Mouse (Mus musculus): ENCODE measurements around the gene Eps8. TPM values are rescaled to one million over a fixed set of nuclear protein-coding genes. Genes with fewer than 3 reads are reported as not detected.

The Eps8 gene
- polyA plus RNA-seq, 1 experiment from 2014 or later = 27.5 TPM

- 84% methylated on average over 4 of the region's 4 CpGs for whole genome bisulfite sequencing
- no peak overlapping the region for H3K4me3 ChIP-seq
- H3K27ac ChIP-seq (replicated peaks) = no peak overlapping the region
- H3K4me1 ChIP-seq (replicated peaks) = no peaks in the 10 kb centered on the region
- no peak overlapping the region for H3K9ac ChIP-seq
- H3K9me3 ChIP-seq = no peaks in the 10 kb centered on the region
- no peaks in the 10 kb centered on the region for H3K36me3 ChIP-seq
- H3K4me2 ChIP-seq = no peak overlapping the region
- no peak for ATAC-seq (ENCODE audit: low FRiP score, low read depth)
- no peaks in the 10 kb centered on the region for H3K27me3 ChIP-seq
Measured at GRCm38 (mm10) chr6:137604417-137605248, 50.0 kb downstream of the Eps8 start.

GRCm38 (mm10) chr6:137598306-137598705 lies 56.4 kb downstream of the Eps8 start:
- no peak for ATAC-seq (ENCODE audit: low FRiP score, low read depth)
- no peak overlapping the region for H3K9ac ChIP-seq
- 18% methylated on average over 7 of the region's 7 CpGs for WGBS
- H3K36me3 ChIP-seq = no peaks in the 10 kb centered on the region
- no peak overlapping the region for H3K27ac ChIP-seq (replicated peaks)
- no peaks in the 10 kb centered on the region for H3K4me1 ChIP-seq (replicated peaks)
- no peak overlapping the region for H3K4me3 ChIP-seq
- H3K27me3 ChIP-seq = no peaks in the 10 kb centered on the region
- no peaks in the 10 kb centered on the region for H3K9me3 ChIP-seq
- H3K4me2 ChIP-seq = no peak overlapping the region

GRCm38 (mm10) chr6:137597442-137598058 lies 57.1 kb downstream of the Eps8 start:
- H3K36me3 ChIP-seq = no peaks in the 10 kb centered on the region
- 84% methylated on average over 8 of the region's 8 CpGs for WGBS
- ATAC-seq (ENCODE audit: low FRiP score, low read depth) = no peak

GRCm38 (mm10) chr6:137592582-137592981 lies 62.1 kb downstream of the Eps8 start:
- Histone ChIP-seq H3K27me3 (no peaks in the 10 kb centered on the region), H3K4me1 (replicated peaks) (no peaks in the 10 kb centered on the region), H3K9ac (no peak overlapping the region), H3K4me2 (no peak overlapping the region), H3K9me3 (no peaks in the 10 kb centered on the region), H3K4me3 (no peak overlapping the region), H3K27ac (replicated peaks) (no peak overlapping the region), H3K36me3 (no peaks in the 10 kb centered on the region)
- ATAC-seq (ENCODE audit: low FRiP score, low read depth) = no peak
- 86% methylated on average over 10 of the region's 10 CpGs for WGBS

More at GRCm38 (mm10) chr6:137597442-137598058, 57.1 kb downstream of the Eps8 start:
- H3K4me2 ChIP-seq = no peak overlapping the region
- H3K4me3 ChIP-seq = no peak overlapping the region
- H3K9me3 ChIP-seq = no peaks in the 10 kb centered on the region
- no peak overlapping the region for H3K27ac ChIP-seq (replicated peaks)
- H3K9ac ChIP-seq = no peak overlapping the region
- no peaks in the 10 kb centered on the region for H3K4me1 ChIP-seq (replicated peaks)
- H3K27me3 ChIP-seq = no peaks in the 10 kb centered on the region

GRCm38 (mm10) chr6:137589245-137589618 lies 65.4 kb downstream of the Eps8 start:
- Histone ChIP-seq H3K4me2 (no peak overlapping the region), H3K9ac (no peak overlapping the region), H3K36me3 (no peaks in the 10 kb centered on the region), H3K9me3 (no peaks in the 10 kb centered on the region), H3K4me1 (replicated peaks) (no peaks in the 10 kb centered on the region), H3K27me3 (no peaks in the 10 kb centered on the region), H3K27ac (replicated peaks) (no peak overlapping the region), H3K4me3 (no peak overlapping the region)
- WGBS = 83% methylated on average over 3 of the region's 3 CpGs
- no peak for ATAC-seq (ENCODE audit: low FRiP score, low read depth)

- H3K4me1 ChIP-seq (replicated peaks) = no peaks in the 10 kb centered on the region
- H3K4me2 ChIP-seq = no peak overlapping the region
- H3K4me3 ChIP-seq = no peak overlapping the region
- H3K9me3 ChIP-seq = no peaks in the 10 kb centered on the region
- H3K36me3 ChIP-seq = no peaks in the 10 kb centered on the region
- ATAC-seq (ENCODE audit: low FRiP score, low read depth) = no peak
- H3K27ac ChIP-seq (replicated peaks) = no peak overlapping the region
- H3K27me3 ChIP-seq = no peaks in the 10 kb centered on the region
- H3K9ac ChIP-seq = no peak overlapping the region
- WGBS = 90% methylated on average over 10 of the region's 10 CpGs
Measured at GRCm38 (mm10) chr6:137588481-137589244, 66.0 kb downstream of the Eps8 start.

GRCm38 (mm10) chr6:137587866-137588265 lies 66.8 kb downstream of the Eps8 start:
- no peak for ATAC-seq (ENCODE audit: low FRiP score, low read depth)
- H3K9ac ChIP-seq = no peak overlapping the region
- no peaks in the 10 kb centered on the region for H3K4me1 ChIP-seq (replicated peaks)
- no peak overlapping the region for H3K4me3 ChIP-seq
- no peaks in the 10 kb centered on the region for H3K9me3 ChIP-seq
- no peak overlapping the region for H3K27ac ChIP-seq (replicated peaks)
- 87% methylated on average over 6 of the region's 6 CpGs for WGBS
- no peak overlapping the region for H3K4me2 ChIP-seq
- no peaks in the 10 kb centered on the region for H3K27me3 ChIP-seq
- H3K36me3 ChIP-seq = no peaks in the 10 kb centered on the region

- WGBS = 86% methylated on average over 4 of the region's 4 CpGs
- Histone ChIP-seq H3K36me3 (no peaks in the 10 kb centered on the region), H3K4me2 (no peak overlapping the region), H3K4me1 (replicated peaks) (no peaks in the 10 kb centered on the region), H3K27ac (replicated peaks) (no peak overlapping the region), H3K4me3 (no peak overlapping the region), H3K9ac (no peak overlapping the region), H3K9me3 (no peaks in the 10 kb centered on the region), H3K27me3 (no peaks in the 10 kb centered on the region)
- ATAC-seq (ENCODE audit: low FRiP score, low read depth) = no peak
Measured at GRCm38 (mm10) chr6:137585229-137585628, 69.4 kb downstream of the Eps8 start.

- Histone ChIP-seq H3K36me3 (no peaks in the 10 kb centered on the region), H3K27ac (replicated peaks) (no peak overlapping the region), H3K9ac (no peak overlapping the region), H3K4me1 (replicated peaks) (no peaks in the 10 kb centered on the region), H3K9me3 (no peaks in the 10 kb centered on the region), H3K27me3 (no peaks in the 10 kb centered on the region), H3K4me2 (no peak overlapping the region), H3K4me3 (no peak overlapping the region)
- ATAC-seq (ENCODE audit: low FRiP score, low read depth) = no peak
- WGBS = 85% methylated on average over 5 of the region's 5 CpGs
Measured at GRCm38 (mm10) chr6:137583056-137583455, 71.6 kb downstream of the Eps8 start.

- no peak overlapping the region for H3K9ac ChIP-seq
- no peaks in the 10 kb centered on the region for H3K27me3 ChIP-seq
- 88% methylated on average over 19 of the region's 19 CpGs for WGBS
- no peak overlapping the region for H3K27ac ChIP-seq (replicated peaks)
- H3K4me2 ChIP-seq = no peak overlapping the region
- H3K4me1 ChIP-seq (replicated peaks) = no peaks in the 10 kb centered on the region
- ATAC-seq (ENCODE audit: low FRiP score, low read depth) = no peak
- H3K9me3 ChIP-seq = no peaks in the 10 kb centered on the region
- H3K36me3 ChIP-seq = no peaks in the 10 kb centered on the region
- H3K4me3 ChIP-seq = no peak overlapping the region
Measured at GRCm38 (mm10) chr6:137582207-137582889, 72.3 kb downstream of the Eps8 start.

- Histone ChIP-seq H3K27ac (replicated peaks) (no peak overlapping the region), H3K9me3 (no peaks in the 10 kb centered on the region), H3K9ac (no peak overlapping the region), H3K4me3 (no peak overlapping the region), H3K36me3 (no peaks in the 10 kb centered on the region), H3K27me3 (no peaks in the 10 kb centered on the region), H3K4me2 (no peak overlapping the region), H3K4me1 (replicated peaks) (no peaks in the 10 kb centered on the region)
- WGBS = 88% methylated on average over 6 of the region's 6 CpGs
- ATAC-seq (ENCODE audit: low FRiP score, low read depth) = no peak
Measured at GRCm38 (mm10) chr6:137581331-137582010, 73.2 kb downstream of the Eps8 start.

Data from hindbrain, embryonic 15.5 days (tissue).